Mouse (Mus musculus) heart, adult 2 months (tissue): ENCODE data around the gene Vasn.

ENCODE experiments used
- CTCF ChIP-seq: fragments of 200-600 bp; IDR thresholded peaks from 2 replicates; pipeline ENCODE4 v1.8.1; 2022; ENCODE audit warnings: antibody characterized with exemption, mild to moderate bottlenecking, moderate library complexity
- POLR2A ChIP-seq: fragments of 200-500 bp; IDR thresholded peaks from 2 replicates; pipeline ENCODE4 v1.6.1; 2011; ENCODE audit warnings: mild to moderate bottlenecking, low read depth, low read length, control low read depth; ENCODE audit not compliant: insufficient read depth

- no peak for TF ChIP-seq POLR2A
- TF ChIP-seq CTCF: no peak
Observed at GRCm38 (mm10) chr16:4645867-4646266, 6.1 kb downstream of the Vasn start.
